Mouse (Mus musculus) large intestine, adult 2 months (tissue): Measurements from ENCODE around the gene Dusp15. TPM values are rescaled to one million over a fixed set of nuclear protein-coding genes. Genes with fewer than 3 reads are reported as not detected.

Source experiments
- DNase-seq: peaks from one replicate; pipeline ENCODE4 v3.0.0-alpha.2; 2012; ENCODE audit warnings: low read depth, low spot score
- WGBS: fragments of 180-500 bp; shearing (Covaris S2); methylation state at CpG from one replicate; pipeline ENCODE4 v1.1.7; 2018; 5-methylcytosine and 5-hydroxymethylcytosine counted together
- polyA plus RNA-seq: library from polyadenylated mRNA; depleted of rRNA; stranded (reverse); fragments of >200 nt; gene quantifications from 2 replicates; pipeline ENCODE4 v1.2.3, GENCODE M21; 2012; rRNA removed

The Dusp15 gene
- polyA plus RNA-seq = 0.06 TPM in 1 of 2 replicates, not detected in the other

GRCm38 (mm10) chr2:152951065-152951849 is at the start of gene Dusp15:
Gene Dusp15 (minus strand): TSS chr2:152951698.
- DNase-seq = no peak
- 1% methylated on average over 54 of the region's 54 CpGs for WGBS

- WGBS = 39% methylated on average over 4 of the region's 4 CpGs
- DNase-seq = no peak
Observed at GRCm38 (mm10) chr2:152997046-152997445, 45.5 kb upstream of the Dusp15 start.

GRCm38 (mm10) chr2:152991529-152991928 is 40.0 kb upstream of the Dusp15 start:
- DNase-seq = no peak
- 56% methylated on average over 9 of the region's 9 CpGs for WGBS

- WGBS = 39% methylated on average over 1 of the region's 1 CpGs
- DNase-seq = no peak
Observed at GRCm38 (mm10) chr2:152985582-152985981, 34.1 kb upstream of the Dusp15 start.

- DNase-seq = no peak
- 50% methylated on average over 3 of the region's 3 CpGs for WGBS
Observed at GRCm38 (mm10) chr2:152976991-152977390, 25.5 kb upstream of the Dusp15 start.

- no peak for DNase-seq
- WGBS = 48% methylated on average over 4 of the region's 4 CpGs
Observed at GRCm38 (mm10) chr2:152965555-152965954, 14.1 kb upstream of the Dusp15 start.

- 3% methylated on average over 34 of the region's 34 CpGs for WGBS
- peak; percentile 10 for DNase-seq
Observed at GRCm38 (mm10) chr2:152962091-152962793, 10.7 kb upstream of the Dusp15 start, which contains the start of gene Ttll9. Gene Ttll9 (plus strand): TSS chr2:152962485.

GRCm38 (mm10) chr2:152958116-152958515 is 6.6 kb upstream of the Dusp15 start:
- WGBS = 66% methylated on average over 3 of the region's 3 CpGs
- no peak for DNase-seq

- no peak for DNase-seq
- 19% methylated on average over 13 of the region's 13 CpGs for WGBS
Observed at GRCm38 (mm10) chr2:152951850-152952720, 587 bp upstream of the Dusp15 start.

- DNase-seq = no peak
- WGBS = 34% methylated on average over 11 of the region's 11 CpGs
Observed at GRCm38 (mm10) chr2:152950358-152951064, 987 bp downstream of the Dusp15 start.

- WGBS = 81% methylated on average over 5 of the region's 5 CpGs
- DNase-seq = no peak
Observed at GRCm38 (mm10) chr2:152948438-152949020, 3.0 kb downstream of the Dusp15 start.

- DNase-seq = no peak
- 48% methylated on average over 7 of the region's 7 CpGs for WGBS
Observed at GRCm38 (mm10) chr2:152947098-152947497, 4.4 kb downstream of the Dusp15 start.

GRCm38 (mm10) chr2:152944013-152944412 is 7.5 kb downstream of the Dusp15 start:
- WGBS = 60% methylated on average over 9 of the region's 9 CpGs
- no peak for DNase-seq

GRCm38 (mm10) chr2:152943568-152943967 is 7.9 kb downstream of the Dusp15 start:
- no peak for DNase-seq
- 10% methylated on average over 8 of the region's 8 CpGs for WGBS

GRCm38 (mm10) chr2:152942898-152943515 is 8.5 kb downstream of the Dusp15 start:
- WGBS = 2% methylated on average over 65 of the region's 65 CpGs
- DNase-seq = no peak

- WGBS = 40% methylated on average over 7 of the region's 7 CpGs
- no peak for DNase-seq
Observed at GRCm38 (mm10) chr2:152941776-152942175, 9.7 kb downstream of the Dusp15 start.

- WGBS = 76% methylated on average over 6 of the region's 6 CpGs
- DNase-seq = no peak
Observed at GRCm38 (mm10) chr2:152941106-152941505, 10.4 kb downstream of the Dusp15 start.

- DNase-seq = no peak
- WGBS = 14% methylated on average over 4 of the region's 4 CpGs
Observed at GRCm38 (mm10) chr2:152939846-152940245, 11.7 kb downstream of the Dusp15 start.

GRCm38 (mm10) chr2:152933614-152934013 is 17.9 kb downstream of the Dusp15 start:
- DNase-seq = no peak
- 28% methylated on average over 5 of the region's 5 CpGs for WGBS
